Mouse (Mus musculus) liver, adult 2 months (tissue): ENCODE data around the gene Bean1. TPM values are rescaled to one million over a fixed set of nuclear protein-coding genes. Genes with fewer than 3 reads are reported as not detected.

Experiments used
- DNase-seq: peaks from one replicate; pipeline ENCODE4 v3.0.0-alpha.2; 2011; ENCODE audit warnings: low read depth, low spot score; ENCODE audit errors: extremely low read depth
- H3K27ac ChIP-seq: fragments of 200-500 bp; replicated peaks from 2 replicates; pipeline ENCODE4 v1.5.1; 2012; ENCODE audit warnings: low read depth, mild to moderate bottlenecking, control low read depth, inconsistent platforms, low read length; ENCODE audit not compliant: insufficient read depth
- H3K27me3 ChIP-seq: fragments of 200-500 bp; 2 replicates; pipeline ENCODE4 v1.6.1; 2012; ENCODE audit warnings: mild to moderate bottlenecking, moderate library complexity, low read length, inconsistent platforms; ENCODE audit not compliant: control insufficient read depth, insufficient read depth
- H3K36me3 ChIP-seq: fragments of 200-500 bp; 2 replicates; pipeline ENCODE4 v1.6.1; 2012; ENCODE audit warnings: low read length, inconsistent platforms; ENCODE audit not compliant: control insufficient read depth, insufficient read depth
- H3K4me1 ChIP-seq: fragments of 200-500 bp; 2 replicates; pipeline ENCODE4 v1.6.1; 2011; ENCODE audit warnings: low read length; ENCODE audit not compliant: control insufficient read depth, insufficient read depth
- H3K4me3 ChIP-seq: fragments of 200-500 bp; 2 replicates; pipeline ENCODE4 v1.5.1; 2011; ENCODE audit warnings: low read depth, mild to moderate bottlenecking, control low read depth, low read length, moderate library complexity; ENCODE audit not compliant: insufficient read depth
- H3K79me2 ChIP-seq: fragments of 200-500 bp; 2 replicates; pipeline ENCODE4 v1.6.1; 2012; ENCODE audit warnings: inconsistent platforms, mild to moderate bottlenecking, low read length, moderate library complexity; ENCODE audit not compliant: control insufficient read depth, insufficient read depth
- H3K9ac ChIP-seq: fragments of 200-500 bp; 2 replicates; pipeline ENCODE4 v1.6.1; 2012; ENCODE audit warnings: low read depth, mild to moderate bottlenecking, control low read depth, inconsistent platforms, low read length
- CTCF ChIP-seq: fragments of 200-500 bp; IDR thresholded peaks from 2 replicates; pipeline ENCODE4 v1.5.1; 2011; ENCODE audit warnings: low read depth, low read length, control low read depth
- POLR2A ChIP-seq: fragments of 200-500 bp; IDR thresholded peaks from 2 replicates; pipeline ENCODE4 v1.6.1; 2011; ENCODE audit warnings: low read length, control low read depth; ENCODE audit not compliant: insufficient read depth; ENCODE audit errors: extremely low read depth
- WGBS: fragments of 180-500 bp; shearing (Covaris S2); methylation state at CpG from one replicate; pipeline ENCODE4 v1.1.7; 2018; 5-methylcytosine and 5-hydroxymethylcytosine counted together
- polyA plus RNA-seq: library from polyadenylated mRNA; depleted of rRNA; stranded (reverse); fragments of >200 nt; gene quantifications from 2 replicates; pipeline ENCODE4 v1.2.3, GENCODE M21; 2012; rRNA removed
- total RNA-seq: library from RNA; depleted of rRNA; stranded (reverse); fragments of >200 nt; gene quantifications from 2 replicates; pipeline ENCODE4 v1.2.3, GENCODE M21; 2014; rRNA removed

The Bean1 gene
- not detected in 2 replicates for total RNA-seq
- not detected in 2 replicates for polyA plus RNA-seq

GRCm38 (mm10) chr8:104170118-104171049 lies at the start of gene Bean1:
TSS of gene Bean1 (plus strand) at chr8:104170442.
- DNase-seq, result no peak
- WGBS, result 4% methylated on average over 81 of the region's 87 CpGs
- H3K36me3 ChIP-seq, result no peaks in the 10 kb centered on the region
- no peak for TF ChIP-seq CTCF
- TF ChIP-seq POLR2A, result no peak
- peak within 1 kb of the TSS; percentile 41; the same call in 1 of the 2 replicates for H3K4me3 ChIP-seq
- no peaks in the 10 kb centered on the region for H3K79me2 ChIP-seq
- H3K27me3 ChIP-seq, result peaks cover 12% of the 10 kb centered on the region
- H3K9ac ChIP-seq, result no peak within 1 kb of the TSS
- H3K4me1 ChIP-seq, result no peaks in the 10 kb centered on the region
- no peak within 1 kb of the TSS for H3K27ac ChIP-seq

- Histone ChIP-seq H3K79me2 (peaks cover 3% of the 10 kb centered on the region; the same call in 1 of the 2 replicates), H3K4me1 (peaks cover 2% of the 10 kb centered on the region; the same call in 1 of the 2 replicates), H3K36me3 (no peaks in the 10 kb centered on the region), H3K4me3 (no peak overlapping the region), H3K27me3 (no peaks in the 10 kb centered on the region), H3K27ac (no peak overlapping the region), H3K9ac (no peak overlapping the region)
- WGBS, result 72% methylated on average over 12 of the region's 12 CpGs
- no peak for DNase-seq
- TF ChIP-seq CTCF (no peak), POLR2A (no peak)
Measured at GRCm38 (mm10) chr8:104121640-104122416, 48.4 kb upstream of the Bean1 start.

DNA sequence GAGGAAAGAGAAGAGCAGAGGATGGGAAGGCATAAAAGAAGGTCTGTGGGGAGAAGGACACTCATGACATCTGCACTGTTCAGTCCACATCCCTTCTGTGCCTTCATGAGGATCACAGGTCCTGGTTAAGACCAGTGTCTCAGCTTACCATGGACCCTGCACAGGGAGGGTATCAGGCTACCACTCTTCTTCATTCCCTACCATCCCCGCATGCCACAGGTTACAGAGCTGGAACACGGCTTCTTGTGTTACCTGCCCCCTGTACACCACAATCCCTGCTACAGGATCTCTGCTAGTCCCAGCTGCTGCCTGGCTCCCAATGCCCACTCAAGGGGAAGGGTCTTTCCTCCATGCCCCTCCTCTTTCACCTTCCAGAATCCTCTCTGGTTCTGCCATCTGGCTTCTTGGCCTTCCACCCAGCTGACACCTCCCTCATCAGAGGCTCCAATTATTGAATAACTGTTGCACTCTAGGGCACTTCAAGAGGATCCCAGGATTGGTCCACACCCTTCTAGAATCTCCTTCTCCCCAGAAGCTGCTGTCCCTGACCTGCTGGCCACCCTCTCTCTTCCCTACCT lies 47.1 kb upstream of the Bean1 start:
- H3K79me2 ChIP-seq, result peaks cover 3% of the 10 kb centered on the region; the same call in 1 of the 2 replicates
- 95% methylated on average over 2 of the region's 2 CpGs for WGBS
- no peak overlapping the region for H3K4me3 ChIP-seq
- no peak overlapping the region for H3K27ac ChIP-seq
- H3K9ac ChIP-seq, result no peak overlapping the region
- DNase-seq, result no peak
- no peaks in the 10 kb centered on the region for H3K27me3 ChIP-seq
- peaks cover 2% of the 10 kb centered on the region; the same call in 1 of the 2 replicates for H3K4me1 ChIP-seq
- no peak for TF ChIP-seq POLR2A
- TF ChIP-seq CTCF, result no peak
- no peaks in the 10 kb centered on the region for H3K36me3 ChIP-seq

GRCm38 (mm10) chr8:104124534-104124933 lies 45.7 kb upstream of the Bean1 start:
- Histone ChIP-seq H3K9ac (no peak overlapping the region), H3K27me3 (no peaks in the 10 kb centered on the region)
- WGBS, result 78% methylated on average over 5 of the region's 5 CpGs

DNA sequence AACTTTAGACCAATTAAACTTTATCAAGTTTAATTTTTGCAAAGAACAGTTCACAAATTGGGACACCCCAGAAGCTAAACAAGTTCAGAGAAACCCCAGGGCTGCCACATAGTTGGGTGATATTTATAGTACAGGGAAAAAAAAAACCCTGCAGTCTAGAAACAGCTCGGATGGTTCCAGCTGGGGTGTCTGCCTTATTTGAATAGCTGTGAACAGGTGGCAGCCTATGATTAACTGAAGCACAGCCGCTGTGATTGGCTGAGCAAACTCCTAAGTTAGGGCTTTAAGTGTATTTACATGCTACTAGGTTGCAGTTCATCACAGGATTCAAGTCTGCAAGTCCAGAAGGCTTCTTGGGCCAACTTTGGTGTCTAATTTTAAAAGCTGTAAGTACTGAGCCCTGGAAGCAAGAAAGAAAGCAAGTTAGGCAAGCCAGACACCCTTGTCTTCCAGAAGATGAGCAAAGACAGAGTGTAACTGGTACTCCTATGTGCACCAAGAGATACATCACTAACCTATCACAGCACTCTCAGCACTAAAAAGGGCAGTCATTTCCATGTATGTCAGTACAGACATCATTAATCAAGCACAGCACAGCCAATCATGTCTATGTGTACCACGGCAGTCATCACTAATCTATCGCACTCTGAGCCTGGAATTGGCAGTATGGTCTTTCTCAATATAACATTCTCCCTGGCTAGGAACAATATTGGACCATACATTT lies 42.9 kb upstream of the Bean1 start:
- Histone ChIP-seq H3K9ac (no peak overlapping the region), H3K27me3 (no peaks in the 10 kb centered on the region), H3K4me3 (no peak overlapping the region), H3K79me2 (no peaks in the 10 kb centered on the region), H3K4me1 (no peaks in the 10 kb centered on the region; the same call in 1 of the 2 replicates), H3K36me3 (no peaks in the 10 kb centered on the region), H3K27ac (no peak overlapping the region)
- TF ChIP-seq POLR2A, result no peak
- TF ChIP-seq CTCF, result no peak
- WGBS, result 72% methylated on average over 4 of the region's 4 CpGs
- DNase-seq, result no peak

More at GRCm38 (mm10) chr8:104124534-104124933, 45.7 kb upstream of the Bean1 start:
- Histone ChIP-seq H3K36me3 (no peaks in the 10 kb centered on the region), H3K27ac (no peak overlapping the region), H3K4me1 (peaks cover 2% of the 10 kb centered on the region; the same call in 1 of the 2 replicates), H3K4me3 (no peak overlapping the region), H3K79me2 (no peaks in the 10 kb centered on the region)
- TF ChIP-seq POLR2A (no peak), CTCF (no peak)
- DNase-seq, result no peak
